Mouse (Mus musculus) midbrain, postnatal 0 days (tissue): ENCODE results near the gene Tpi1. TPM values are rescaled to one million over a fixed set of nuclear protein-coding genes. Genes with fewer than 3 reads are reported as not detected.
"Not testable (repeated sequence)": the region's sequence is repeated elsewhere in the genome, so short reads cannot be mapped to it uniquely, and the experiment has no call there.

Experiments used
- ATAC-seq: fragments of 200-750 bp; cut with Nextera tagmentation; 2 replicates; pipeline ENCODE4 v1.8.0; 2017; ENCODE audit warnings: moderate number of reproducible peaks, mild to moderate bottlenecking, moderate TSS enrichment, moderate library complexity; ENCODE audit not compliant: low FRiP score
- DNase-seq: peaks from one replicate; pipeline ENCODE4 v3.0.0-alpha.2; 2015; ENCODE audit warnings: low spot score
- H3K27ac ChIP-seq: fragments of 300-500 bp; sonication (generic); 2 replicates; pipeline ENCODE4 v1.5.1; 2014; ENCODE audit warnings: low read depth, mild to moderate bottlenecking, low read length, mixed read lengths
- H3K27me3 ChIP-seq: fragments of 300-500 bp; sonication (generic); 2 replicates; pipeline ENCODE4 v1.6.1; 2014; ENCODE audit warnings: low read length, control low read depth, mixed read lengths; ENCODE audit not compliant: insufficient read depth
- H3K36me3 ChIP-seq: fragments of 300-500 bp; sonication (generic); 2 replicates; pipeline ENCODE4 v1.6.1; 2014; ENCODE audit warnings: low read length, control low read depth, mixed read lengths; ENCODE audit not compliant: insufficient read depth
- H3K4me1 ChIP-seq: fragments of 300-500 bp; sonication (generic); 2 replicates; pipeline ENCODE4 v1.6.1; 2014; ENCODE audit warnings: mild to moderate bottlenecking, control low read depth, antibody characterized with exemption, low read length, mixed read lengths; ENCODE audit not compliant: insufficient read depth
- H3K4me2 ChIP-seq: fragments of 300-500 bp; sonication (generic); 2 replicates; pipeline ENCODE4 v1.6.1; 2014; ENCODE audit warnings: low read depth, mild to moderate bottlenecking, low read length, mixed read lengths; ENCODE audit not compliant: poor library complexity, severe bottlenecking
- H3K4me3 ChIP-seq: fragments of 300-500 bp; sonication (generic); 2 replicates; pipeline ENCODE4 v1.5.1; 2014; ENCODE audit warnings: low read depth, mild to moderate bottlenecking, low read length, moderate library complexity
- H3K9ac ChIP-seq: fragments of 300-500 bp; sonication (generic); replicated peaks from 2 replicates; pipeline ENCODE4 v1.6.1; 2014; ENCODE audit warnings: mild to moderate bottlenecking, low read length, moderate library complexity, mixed read lengths; ENCODE audit not compliant: poor library complexity, severe bottlenecking
- H3K9me3 ChIP-seq: fragments of 300-500 bp; sonication (generic); 2 replicates; pipeline ENCODE4 v1.6.1; 2016; ENCODE audit warnings: low read length, control low read depth
- CTCF ChIP-seq: IDR thresholded peaks from 2 replicates; pipeline ENCODE4 v1.5.1; 2016; ENCODE audit warnings: antibody characterized with exemption, mild to moderate bottlenecking
- WGBS: fragments of 180-500 bp; shearing (Covaris S2); extraction: QIAGEN DNeasy Blood & Tissue Kit; methylation state at CpG from one replicate; pipeline ENCODE4 v1.1.7; 2014; 5-methylcytosine and 5-hydroxymethylcytosine counted together
- polyA plus RNA-seq: library from polyadenylated mRNA; unstranded; fragments of >200 nt; fragmentation: Nextera tagmentation; extraction: Ambion mirVana; gene quantifications from 2 replicates; pipeline ENCODE4 v1.2.1, GENCODE M21; 2015
- total RNA-seq: library from RNA; depleted of rRNA; stranded (reverse); fragments of >200 nt; gene quantifications from 2 replicates; pipeline ENCODE4 v1.2.3, GENCODE M21; 2014

Gene Tpi1
- total and polyA plus RNA-seq, 2 experiments from 2014 or later, result 392 to 415 TPM

DNA sequence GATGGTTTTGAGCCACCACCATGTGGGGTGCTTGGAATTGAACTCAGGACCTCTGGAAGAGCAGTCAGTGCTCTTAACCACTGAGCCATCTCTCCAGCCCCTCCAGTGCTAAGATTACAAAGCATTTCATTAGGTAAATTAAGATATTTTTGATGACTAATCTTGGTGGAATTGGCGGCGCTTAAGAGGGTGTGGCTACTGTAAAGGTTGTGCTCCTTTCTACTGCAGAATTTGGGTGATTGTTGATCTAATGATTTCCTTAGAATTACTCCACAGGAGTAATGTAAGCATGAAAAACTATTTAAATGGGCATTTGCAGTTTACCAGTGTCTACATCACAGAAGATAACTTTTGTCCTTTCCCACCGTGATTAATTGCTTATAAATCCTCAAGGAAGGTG, 9.8 kb downstream of the Tpi1 start:
- H3K4me2 ChIP-seq, result no peak overlapping the region
- H3K27me3 ChIP-seq, result no peaks in the 10 kb centered on the region
- ATAC-seq (no peak), DNase-seq (no peak)
- no peak for TF ChIP-seq CTCF
- no peak overlapping the region for H3K9ac ChIP-seq
- H3K4me3 ChIP-seq, result no peak overlapping the region
- WGBS, result 92% methylated on average over 3 of the region's 3 CpGs
- H3K27ac ChIP-seq, result no peak overlapping the region
- H3K9me3 ChIP-seq, result no peaks in the 10 kb centered on the region
- H3K36me3 ChIP-seq, result no peaks in the 10 kb centered on the region
- H3K4me1 ChIP-seq, result no peaks in the 10 kb centered on the region

DNA sequence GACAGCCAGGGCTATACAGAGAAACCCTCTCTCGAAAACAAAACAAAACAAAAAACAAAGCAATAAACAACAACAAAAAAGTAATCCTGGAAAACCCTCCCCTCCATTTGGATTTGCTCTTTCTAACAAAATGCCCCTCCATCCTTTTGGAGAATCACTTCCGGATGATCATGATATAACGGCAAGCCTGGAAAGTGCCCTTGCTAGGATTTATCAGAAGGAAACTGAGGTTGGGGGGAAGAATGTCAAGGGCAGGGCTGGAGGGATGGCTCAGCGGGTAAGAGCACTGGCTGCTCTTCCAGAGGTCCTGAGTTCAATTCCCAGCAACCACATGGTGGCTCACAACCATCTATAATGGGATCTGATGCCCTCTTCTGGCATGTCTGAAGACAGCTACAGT, 10.4 kb downstream of the Tpi1 start:
- not testable (repeated sequence) for H3K4me1 ChIP-seq, H3K27me3 ChIP-seq, H3K36me3 ChIP-seq, H3K9me3 ChIP-seq, H3K4me2 ChIP-seq, H3K27ac ChIP-seq, H3K9ac ChIP-seq, ATAC-seq, H3K4me3 ChIP-seq, DNase-seq
- 98% methylated on average over 4 of the region's 4 CpGs for WGBS

GRCm38 (mm10) chr6:124803061-124803460, 11.0 kb downstream of the Tpi1 start:
- no peak overlapping the region for H3K4me2 ChIP-seq
- H3K36me3 ChIP-seq, result no peaks in the 10 kb centered on the region
- H3K9me3 ChIP-seq, result no peaks in the 10 kb centered on the region
- TF ChIP-seq CTCF, result no peak
- WGBS, result 76% methylated on average over 3 of the region's 3 CpGs
- no peak overlapping the region for H3K27ac ChIP-seq
- DNase-seq, result no peak
- H3K9ac ChIP-seq, result no peak overlapping the region
- no peak overlapping the region for H3K4me3 ChIP-seq
- no peaks in the 10 kb centered on the region for H3K4me1 ChIP-seq
- no peaks in the 10 kb centered on the region for H3K27me3 ChIP-seq
- no peak for ATAC-seq

DNA sequence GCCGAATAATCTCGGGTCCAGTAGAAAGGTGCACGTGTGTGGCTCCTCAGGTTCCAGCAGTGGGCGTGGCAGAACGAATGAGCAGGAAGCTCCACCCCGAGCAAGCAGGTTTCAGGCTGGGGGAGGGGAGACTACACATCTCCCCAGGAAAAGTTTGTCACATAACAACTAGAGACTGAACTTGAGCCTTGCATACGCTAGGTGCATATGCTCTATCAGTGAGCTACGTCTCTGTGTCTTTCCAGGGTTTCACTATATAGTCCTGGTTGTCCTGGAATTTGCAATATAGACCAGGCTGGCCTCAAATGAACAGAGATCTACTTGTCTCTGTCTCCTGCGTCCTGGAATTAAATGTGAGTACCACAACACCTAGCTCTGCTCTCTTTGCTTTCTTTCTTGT, 11.7 kb downstream of the Tpi1 start:
- H3K9me3 ChIP-seq, H3K9ac ChIP-seq, H3K27ac ChIP-seq, DNase-seq, ATAC-seq, H3K4me2 ChIP-seq, H3K4me1 ChIP-seq, H3K27me3 ChIP-seq, H3K4me3 ChIP-seq, H3K36me3 ChIP-seq: not testable (repeated sequence)
- 28% methylated on average over 4 of the region's 9 CpGs for WGBS

- ATAC-seq (no peak), DNase-seq (no peak)
- Histone ChIP-seq H3K27ac (no peak overlapping the region), H3K9ac (no peak overlapping the region), H3K4me3 (no peak overlapping the region), H3K27me3 (no peaks in the 10 kb centered on the region), H3K36me3 (no peaks in the 10 kb centered on the region), H3K9me3 (no peaks in the 10 kb centered on the region), H3K4me1 (no peaks in the 10 kb centered on the region), H3K4me2 (no peak overlapping the region)
- WGBS, result 86% methylated on average over 2 of the region's 2 CpGs
- TF ChIP-seq CTCF, result no peak
Observed at GRCm38 (mm10) chr6:124796200-124796599, 17.9 kb downstream of the Tpi1 start.

DNA sequence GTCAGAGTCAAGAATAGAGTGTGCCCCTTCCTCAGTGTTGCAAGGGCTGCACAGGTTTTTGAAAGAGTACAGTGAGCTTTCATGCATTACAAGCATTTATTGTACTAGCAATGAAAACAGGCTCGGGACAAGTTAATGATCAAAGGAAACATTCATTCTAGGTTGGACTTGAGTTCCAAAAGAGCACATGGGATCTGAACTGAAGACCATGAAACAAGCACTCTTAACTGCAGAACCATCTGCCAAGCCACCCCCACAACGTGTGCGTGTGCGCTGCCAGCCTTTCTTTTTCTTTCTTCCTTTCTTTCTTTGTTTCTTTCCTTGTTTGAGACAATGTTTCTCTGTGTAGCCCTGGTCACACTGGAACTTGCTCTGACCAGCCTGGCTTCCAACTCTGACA, 18.3 kb downstream of the Tpi1 start:
- DNase-seq, result no peak
- Histone ChIP-seq H3K27me3 (no peaks in the 10 kb centered on the region), H3K9ac (no peak overlapping the region), H3K36me3 (no peaks in the 10 kb centered on the region), H3K4me2 (no peak overlapping the region), H3K4me3 (no peak overlapping the region), H3K4me1 (no peaks in the 10 kb centered on the region), H3K27ac (no peak overlapping the region), H3K9me3 (no peaks in the 10 kb centered on the region)
- ATAC-seq, result no peak
- no peak for TF ChIP-seq CTCF
- 70% methylated on average over 4 of the region's 4 CpGs for whole genome bisulfite sequencing

DNA sequence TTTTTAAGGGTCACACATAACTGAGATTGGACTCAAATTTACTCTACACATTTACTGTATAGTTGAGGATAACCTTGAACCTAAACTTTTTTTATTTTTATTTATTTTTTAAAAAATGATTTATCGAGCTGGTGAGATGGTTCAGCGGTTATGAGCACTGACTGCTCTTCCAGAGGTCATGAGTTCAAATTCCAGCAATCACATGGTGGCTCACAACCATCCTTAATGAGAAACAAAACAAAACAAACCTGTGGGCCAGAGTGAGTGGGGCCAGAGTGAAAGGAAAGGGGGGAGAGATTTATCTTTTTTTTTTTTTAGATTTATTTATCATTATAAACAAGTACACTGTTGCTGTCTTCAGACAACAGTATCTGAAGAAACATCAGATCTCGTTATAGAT, 22.2 kb downstream of the Tpi1 start:
- 80% methylated on average over 3 of the region's 3 CpGs for WGBS
- Histone ChIP-seq H3K4me3 (no peak overlapping the region), H3K27me3 (no peaks in the 10 kb centered on the region), H3K36me3 (no peaks in the 10 kb centered on the region), H3K27ac (no peak overlapping the region), H3K9me3 (no peaks in the 10 kb centered on the region), H3K9ac (no peak overlapping the region), H3K4me2 (no peak overlapping the region), H3K4me1 (no peaks in the 10 kb centered on the region)
- ATAC-seq, result no peak
- DNase-seq, result no peak
- TF ChIP-seq CTCF, result no peak
